Mouse (Mus musculus): ENCODE measurements around the gene Usp50.

Usp50 gene

DNA sequence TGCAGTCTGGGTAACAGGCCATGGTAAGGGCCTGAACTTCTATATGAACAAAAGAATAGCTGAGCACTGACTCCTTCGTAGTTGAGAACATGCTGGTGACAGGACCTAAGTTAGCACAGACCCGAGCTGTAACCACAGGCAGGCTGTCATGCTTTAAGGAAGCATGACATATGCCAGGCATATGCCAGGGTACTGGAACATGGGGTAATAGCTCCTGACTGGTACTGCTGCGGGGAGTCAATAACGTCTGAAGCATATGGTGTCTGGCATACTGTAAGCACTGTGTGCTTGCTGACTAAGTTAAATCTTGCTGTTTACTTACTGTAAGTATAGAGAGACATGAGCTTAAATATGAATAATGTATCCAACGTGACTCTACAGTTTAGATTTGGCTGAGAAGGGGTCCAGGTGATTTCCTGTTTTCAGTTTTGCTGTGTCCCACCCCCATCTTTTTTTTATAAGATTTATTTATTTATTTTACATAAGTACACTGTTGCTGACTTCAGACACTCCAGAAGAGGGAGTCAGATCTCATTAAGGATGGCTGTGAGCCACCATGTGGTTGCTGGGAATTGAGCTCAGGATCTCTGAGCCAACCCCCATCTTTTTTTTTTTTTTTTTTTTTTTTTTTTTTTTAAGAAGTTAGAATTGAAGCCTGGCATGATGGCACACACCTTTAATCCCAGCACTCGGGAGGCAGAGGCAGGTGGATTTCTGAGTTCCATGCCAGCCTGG is 47.8 kb downstream of the Usp50 start:
- no peak for DNase-seq

- DNase-seq: no peak
These were observed 52.8 kb downstream of the Usp50 start for GRCm38 (mm10) chr2:126730502-126730901.

GRCm38 (mm10) chr2:126729207-126729606 is 54.1 kb downstream of the Usp50 start:
- DNase-seq: no peak

DNA sequence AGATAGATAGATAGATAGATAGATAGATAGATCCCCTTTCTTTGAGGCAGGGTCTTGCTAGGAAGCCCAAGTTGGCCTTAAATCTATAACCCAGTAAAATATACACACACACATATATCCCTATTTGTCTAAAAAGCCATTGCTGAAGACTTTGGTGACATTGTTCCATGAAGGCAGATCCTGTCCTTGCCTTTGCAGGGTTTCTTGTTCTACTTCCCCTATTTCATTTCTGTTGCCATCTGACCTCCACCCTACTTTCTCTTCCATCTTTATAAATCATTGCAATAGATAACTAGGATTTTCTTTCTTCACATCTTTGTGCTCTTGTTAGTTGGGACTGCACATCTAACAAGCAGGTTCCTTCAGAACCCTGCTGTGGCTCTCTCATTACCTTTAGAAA is 70.3 kb downstream of the Usp50 start:
- DNase-seq: no peak

DNA sequence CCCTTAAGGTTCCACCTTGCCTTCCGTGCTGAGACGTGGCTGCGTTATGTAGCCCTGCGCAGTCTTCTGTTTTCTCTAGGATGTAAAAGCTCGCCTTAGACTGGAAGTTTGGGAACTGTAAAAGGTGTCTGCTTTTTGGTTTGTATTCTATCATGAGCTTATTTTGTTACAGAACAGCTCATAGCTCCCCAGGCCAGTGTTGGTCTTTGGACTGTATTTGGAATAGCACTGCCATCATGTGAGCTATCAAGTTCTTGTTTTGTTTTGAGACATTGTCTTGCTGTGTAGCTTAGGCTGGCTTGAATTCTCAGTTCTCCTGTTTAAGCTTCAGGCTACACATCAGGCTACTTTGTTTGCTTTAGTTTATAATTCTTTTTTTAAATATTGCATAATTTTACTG is 70.7 kb downstream of the Usp50 start:
- DNase-seq: no peak

- no peak for DNase-seq
These were observed 74.9 kb downstream of the Usp50 start for GRCm38 (mm10) chr2:126708361-126708760.

DNA sequence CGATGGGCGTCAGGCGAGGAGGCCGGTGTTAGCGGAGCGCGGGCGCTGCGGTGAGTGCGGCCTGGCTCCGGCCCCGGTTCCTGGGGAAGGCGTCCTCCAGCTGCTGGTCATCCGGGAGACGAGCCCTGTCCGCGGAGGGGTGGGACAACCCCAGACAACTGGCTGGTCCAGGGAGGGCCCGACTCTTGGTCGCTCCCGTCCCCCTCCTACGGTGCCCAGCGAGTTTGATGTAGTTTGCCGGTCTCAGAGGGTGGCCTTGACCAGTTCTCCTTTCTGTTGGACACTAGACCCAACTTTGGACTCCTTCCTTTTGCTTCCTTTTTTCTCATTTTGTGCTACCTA is 75.9 kb downstream of the Usp50 start:
- DNase-seq: no peak

- DNase-seq: peak; percentile 99
These were observed 76.4 kb downstream of the Usp50 start, which contains the start of gene Usp8 for GRCm38 (mm10) chr2:126706759-126707437. Gene Usp8 (plus strand): TSS chr2:126707328.

DNA sequence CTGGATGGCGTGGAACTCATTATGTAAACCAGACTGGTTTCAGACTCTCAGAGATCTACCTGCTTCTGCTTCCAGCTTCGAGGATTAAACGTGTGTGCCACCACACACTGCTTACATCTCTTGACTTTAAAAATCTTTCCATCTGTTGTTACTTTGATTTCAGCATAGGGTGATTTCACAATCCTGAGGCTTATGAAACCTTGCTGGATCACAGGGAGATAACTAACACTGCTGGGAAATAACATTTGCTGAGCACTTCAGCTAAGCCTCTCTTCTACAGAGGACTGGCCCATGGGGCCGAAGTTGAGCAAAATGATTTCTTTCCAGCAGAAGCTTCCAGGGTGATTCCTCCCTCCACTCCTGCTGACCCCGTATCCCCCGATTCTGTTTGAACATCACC is 88.0 kb downstream of the Usp50 start:
- peak; percentile 76 for DNase-seq

DNA sequence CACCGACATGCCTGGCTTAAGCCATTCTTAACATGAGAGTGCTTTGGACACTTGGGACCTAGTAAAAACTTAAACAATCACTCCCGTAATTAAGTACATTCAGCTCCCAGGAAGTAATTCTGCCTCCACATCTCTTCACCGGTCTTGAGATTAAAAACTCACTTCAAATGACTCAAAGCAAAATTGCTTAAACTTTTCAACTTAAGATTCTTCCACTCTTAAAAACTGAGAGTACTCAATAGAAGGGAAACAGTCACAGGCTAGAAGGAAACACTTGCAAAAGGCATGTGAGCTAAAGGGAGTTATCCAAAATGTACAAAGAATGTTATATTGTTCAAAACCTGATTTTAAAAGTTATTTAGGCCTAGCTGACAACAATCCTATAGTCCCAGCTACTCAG is 92.0 kb downstream of the Usp50 start:
- DNase-seq: peak; percentile 40

GRCm38 (mm10) chr2:126682937-126683336 is 100.3 kb downstream of the Usp50 start:
- DNase-seq: no peak

GRCm38 (mm10) chr2:126682333-126682732 is 100.9 kb downstream of the Usp50 start:
- no peak for DNase-seq

GRCm38 (mm10) chr2:126677366-126677765 is 105.9 kb downstream of the Usp50 start:
- DNase-seq: peak; percentile 54

GRCm38 (mm10) chr2:126676122-126676515 is 107.2 kb downstream of the Usp50 start, which contains the start of gene Gabpb1:
Gene Gabpb1 (minus strand): TSS chr2:126676337.
- no peak for DNase-seq

- DNase-seq: peak; percentile 86
These were observed 107.8 kb downstream of the Usp50 start for GRCm38 (mm10) chr2:126675169-126676121.

DNA sequence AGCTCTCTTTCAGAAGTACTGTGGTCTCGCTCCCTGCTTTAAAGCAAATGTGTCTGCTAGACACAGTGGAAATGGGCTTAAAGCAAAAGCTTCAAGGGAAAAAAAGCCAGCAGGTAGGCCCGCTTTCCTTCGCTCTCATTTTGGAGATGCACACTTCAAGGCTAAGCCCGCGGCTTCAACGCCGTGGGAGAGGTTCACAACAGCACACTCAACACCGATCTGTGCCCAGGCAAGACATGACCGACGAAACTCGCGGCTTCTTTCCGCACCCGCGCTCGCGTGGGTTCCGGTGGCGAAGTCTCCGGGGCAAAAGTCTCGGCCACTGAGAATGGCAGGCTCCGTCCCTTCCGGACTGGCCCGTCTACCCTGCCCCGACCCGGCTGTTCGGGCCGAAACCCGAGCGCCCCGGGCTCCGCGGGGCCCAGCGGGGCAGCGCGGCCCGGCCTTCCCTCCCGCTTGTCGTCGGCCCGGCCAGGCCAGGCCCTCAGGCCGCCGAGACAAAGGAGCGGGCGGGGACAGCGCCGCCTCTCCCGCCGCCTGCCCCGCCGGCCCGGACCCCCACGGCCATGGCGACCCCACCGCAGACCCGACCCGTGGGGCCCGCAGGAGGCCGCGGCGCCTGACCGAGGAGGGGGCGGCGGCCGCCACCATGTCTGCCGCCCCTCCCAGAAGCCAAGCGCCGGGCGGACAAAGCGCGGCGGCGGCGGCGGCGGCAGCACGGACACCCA is 108.7 kb downstream of the Usp50 start:
- peak; percentile 47 for DNase-seq

GRCm38 (mm10) chr2:126673317-126674242 is 109.7 kb downstream of the Usp50 start:
- no peak for DNase-seq

DNA sequence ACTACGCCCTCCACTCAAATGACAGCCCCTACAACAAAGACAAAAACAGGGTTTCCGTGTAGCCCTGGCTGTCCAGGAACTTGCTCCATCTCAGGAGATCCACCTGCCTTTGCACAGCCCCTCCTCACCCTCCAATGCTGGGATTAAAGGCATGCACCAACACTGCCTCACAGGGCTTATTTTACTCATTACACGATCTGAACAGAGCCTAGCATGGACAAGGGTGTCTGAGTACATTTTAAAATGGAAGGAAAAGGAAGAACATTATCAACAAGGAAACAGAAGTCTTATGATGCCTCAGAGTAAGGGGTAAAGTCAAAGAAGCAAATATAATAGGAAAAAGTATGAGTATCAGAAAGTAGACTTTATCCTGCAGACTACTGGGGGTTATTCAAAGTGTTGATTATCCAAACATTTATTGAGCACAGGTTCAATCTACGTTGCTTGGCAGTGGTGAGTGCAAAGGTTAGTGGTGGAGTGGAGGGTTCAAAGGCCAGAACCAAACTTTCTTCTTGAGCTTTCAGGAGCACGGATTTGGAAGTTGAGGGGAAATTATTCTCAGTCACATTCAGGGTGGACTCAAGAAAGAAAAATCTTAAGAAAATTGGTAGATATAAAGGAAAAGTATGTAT is 114.5 kb downstream of the Usp50 start:
- no peak for DNase-seq

DNA sequence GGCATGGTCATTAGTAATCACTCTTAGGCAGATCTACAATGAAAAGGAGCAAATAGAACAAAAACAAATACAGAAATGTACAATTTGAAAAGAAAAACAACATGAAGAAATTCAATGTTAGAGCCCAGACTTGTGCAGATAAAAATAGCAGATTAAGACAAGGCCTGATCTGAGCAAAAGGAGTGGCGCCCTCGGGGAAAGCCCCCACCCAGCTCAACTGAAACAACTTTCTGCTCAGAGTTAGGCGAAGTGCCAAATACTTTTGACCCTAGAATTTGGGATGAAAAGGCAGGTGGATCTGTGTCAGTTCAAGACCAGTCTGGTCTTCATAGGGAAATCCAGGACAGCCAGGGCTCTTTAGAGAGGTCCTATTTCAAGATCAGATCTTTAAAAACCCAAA is 117.3 kb downstream of the Usp50 start:
- no peak for DNase-seq

- DNase-seq: peak; percentile 78
These were observed 119.8 kb downstream of the Usp50 start for GRCm38 (mm10) chr2:126663481-126663880.

All from lung, postnatal 36 days (tissue).